Comparison of ENCODE assay signal across 22 mouse cellular contexts in the genomic region with DNA sequence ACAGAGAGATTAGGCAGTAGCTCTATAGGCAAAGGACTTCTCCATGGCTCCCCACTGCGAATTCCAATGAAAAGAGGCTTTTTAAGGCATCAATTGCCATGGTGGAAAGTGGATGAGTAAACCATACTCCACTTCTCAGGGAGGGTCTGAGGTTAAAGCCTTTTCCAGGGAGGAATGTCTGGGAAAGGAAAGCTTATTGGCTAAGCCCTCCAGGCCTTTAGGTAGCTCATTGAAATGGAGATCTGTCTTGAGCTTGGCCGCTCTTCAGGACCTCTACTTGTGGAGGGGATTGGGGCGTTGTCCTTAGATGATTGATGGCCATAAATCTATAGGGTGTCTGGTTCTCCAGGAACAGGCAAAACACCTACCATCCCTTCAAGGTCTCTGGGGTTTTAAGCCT.
DNase-seq lines count a peak whose midpoint lies in the region; ATAC-seq and TF ChIP-seq lines count a peak whose summit lies in the region.
"Had no signal": no experiment of that assay in that cellular context is flagged by ENCODE, and none has a peak within 500 bp of the region (broad histone marks: within the 10 kb centered on the region; RNA-seq: fewer than 3 reads in every experiment).

No protein-coding gene starts in this region.

- H3K9me3 ChIP-seq in E14TG2a.4 (ENCODE audit: low read length) = no peaks in the 10 kb centered on the region
- H3K9me3 ChIP-seq in kidney, embryonic 14.5 days (ENCODE audit: control insufficient read depth, low read length) = no peaks in the 10 kb centered on the region
- H3K9me3 ChIP-seq in limb, embryonic 10.5 days (replicated peaks) = no peaks in the 10 kb centered on the region
- H3K9me3 ChIP-seq: embryonic facial prominence, embryonic 10.5 days; embryonic facial prominence, embryonic 12.5 days; forebrain, embryonic 13.5 days; forebrain, embryonic 15.5 days; G1E had no signal

- no peak for TF ChIP-seq CTCF in E14TG2a.4 (conservative IDR thresholded peaks at IDR 0.05; ENCODE audit: low read length)

- H3K9ac ChIP-seq in kidney, embryonic 14.5 days (ENCODE audit: low read depth, low read length) = no peak overlapping the region
- H3K9ac ChIP-seq: embryonic facial prominence, embryonic 12.5 days; forebrain, embryonic 13.5 days; forebrain, embryonic 15.5 days; forebrain, postnatal 0 days had no signal

- 70% methylated on average over 3 of the region's 3 CpGs for WGBS in kidney, embryonic 14.5 days
- WGBS in limb, embryonic 10.5 days = 50% methylated on average over 3 of the region's 3 CpGs

- no peak overlapping the region for H3K4me2 ChIP-seq in kidney, embryonic 14.5 days (replicated peaks; ENCODE audit: low read depth, low read length)
- H3K4me2 ChIP-seq: embryonic facial prominence, embryonic 12.5 days; forebrain, embryonic 13.5 days; forebrain, embryonic 15.5 days had no signal

- H3K36me3 ChIP-seq in E14TG2a.4 (ENCODE audit: insufficient read depth, low read length) = no peaks in the 10 kb centered on the region
- H3K36me3 ChIP-seq in kidney, embryonic 14.5 days (ENCODE audit: control insufficient read depth, insufficient read depth, low read length) = no peaks in the 10 kb centered on the region
- no peaks in the 10 kb centered on the region for H3K36me3 ChIP-seq in limb, embryonic 10.5 days
- H3K36me3 ChIP-seq: embryonic facial prominence, embryonic 10.5 days; embryonic facial prominence, embryonic 12.5 days; forebrain, embryonic 15.5 days; G1E had no signal

- DNase-seq in ES-CJ7 (ENCODE audit: low read depth, low spot score) = peak; percentile 79
- peak; percentile 89 for DNase-seq in R1 (ENCODE audit: low read depth, low spot score)
- peak; percentile 79 for DNase-seq in ZHBTc4 (ENCODE audit: low read depth, low spot score)
- no peak for DNase-seq in heart, postnatal 14 days
- DNase-seq in limb, embryonic 10.5 days (ENCODE audit: low spot score) = no peak
- DNase-seq: adrenal gland, adult 2 months; adrenal gland, postnatal 10 days; adrenal gland, postnatal 25 days; cerebellum, adult 11-12 months; cerebellum, adult 2 months; cerebellum, adult 9-10 months; cerebellum, postnatal 10 days; cerebellum, postnatal 25 days; forebrain, postnatal 0 days had no signal

- peak overlapping the region; percentile 35 for H3K4me3 ChIP-seq in E14TG2a.4 (replicated peaks; ENCODE audit: low read length)
- no peak overlapping the region for H3K4me3 ChIP-seq in kidney, embryonic 14.5 days (ENCODE audit: low read length)
- no peak overlapping the region for H3K4me3 ChIP-seq in limb, embryonic 10.5 days
- H3K4me3 ChIP-seq: embryonic facial prominence, embryonic 10.5 days; embryonic facial prominence, embryonic 12.5 days; forebrain, embryonic 13.5 days; forebrain, embryonic 15.5 days had no signal

- intact Hi-C loops in heart, postnatal 14 days (cut with DNase I) = no loop called here

- peaks cover 22% of the 10 kb centered on the region for H3K4me1 ChIP-seq in E14TG2a.4 (replicated peaks; ENCODE audit: low read depth, low read length)
- no peaks in the 10 kb centered on the region for H3K4me1 ChIP-seq in kidney, embryonic 14.5 days (ENCODE audit: control insufficient read depth, insufficient read depth, low read length)
- H3K4me1 ChIP-seq in limb, embryonic 10.5 days = peaks cover 3% of the 10 kb centered on the region; the same call in 1 of the 2 replicates
- H3K4me1 ChIP-seq: embryonic facial prominence, embryonic 12.5 days; forebrain, embryonic 13.5 days; forebrain, embryonic 15.5 days had no signal

- no peaks in the 10 kb centered on the region for H3K27me3 ChIP-seq in E14TG2a.4 (ENCODE audit: insufficient read depth, low read length)
- H3K27me3 ChIP-seq in kidney, embryonic 14.5 days (ENCODE audit: control insufficient read depth, insufficient read depth, low read length) = no peaks in the 10 kb centered on the region
- H3K27me3 ChIP-seq in limb, embryonic 10.5 days (ENCODE audit: low read depth, poor library complexity, severe bottlenecking) = no peaks in the 10 kb centered on the region
- H3K27me3 ChIP-seq: forebrain, embryonic 13.5 days; forebrain, embryonic 15.5 days had no signal

- H3K27ac ChIP-seq in kidney, embryonic 14.5 days (ENCODE audit: low read depth, low read length) = no peak overlapping the region
- H3K27ac ChIP-seq in limb, embryonic 10.5 days = no peak overlapping the region
- H3K27ac ChIP-seq: embryonic facial prominence, embryonic 10.5 days; embryonic facial prominence, embryonic 12.5 days; forebrain, embryonic 13.5 days; forebrain, embryonic 15.5 days had no signal

- no peak for ATAC-seq in kidney, embryonic 14.5 days (ENCODE audit: low FRiP score, low TSS enrichment)
- ATAC-seq: forebrain, embryonic 13.5 days; forebrain, embryonic 15.5 days; forebrain, postnatal 0 days; Patski had no signal

Comparison
In these comparisons a context has a peak if more than half of its experiments do, and no peak if none do; other contexts are left out.
1. DNase-seq: peak in ES-CJ7 (single experiment), R1 (single experiment) and ZHBTc4 (single experiment); none in heart, postnatal 14 days (0 of 2) and limb, embryonic 10.5 days (single experiment).